Mouse (Mus musculus) liver, adult 2 months (tissue): ENCODE measurements around the gene Cttnbp2nl. TPM values are rescaled to one million over a fixed set of nuclear protein-coding genes. Genes with fewer than 3 reads are reported as not detected.

Experiments used
- DNase-seq: peaks from one replicate; pipeline ENCODE4 v3.0.0-alpha.2; 2011; ENCODE audit warnings: low read depth, low spot score; ENCODE audit errors: extremely low read depth
- H3K27ac ChIP-seq: fragments of 200-500 bp; replicated peaks from 2 replicates; pipeline ENCODE4 v1.5.1; 2012; ENCODE audit warnings: low read depth, mild to moderate bottlenecking, control low read depth, inconsistent platforms, low read length; ENCODE audit not compliant: insufficient read depth
- H3K27me3 ChIP-seq: fragments of 200-500 bp; 2 replicates; pipeline ENCODE4 v1.6.1; 2012; ENCODE audit warnings: mild to moderate bottlenecking, moderate library complexity, low read length, inconsistent platforms; ENCODE audit not compliant: control insufficient read depth, insufficient read depth
- H3K36me3 ChIP-seq: fragments of 200-500 bp; 2 replicates; pipeline ENCODE4 v1.6.1; 2012; ENCODE audit warnings: low read length, inconsistent platforms; ENCODE audit not compliant: control insufficient read depth, insufficient read depth
- H3K4me1 ChIP-seq: fragments of 200-500 bp; 2 replicates; pipeline ENCODE4 v1.6.1; 2011; ENCODE audit warnings: low read length; ENCODE audit not compliant: control insufficient read depth, insufficient read depth
- H3K4me3 ChIP-seq: fragments of 200-500 bp; 2 replicates; pipeline ENCODE4 v1.5.1; 2011; ENCODE audit warnings: low read depth, mild to moderate bottlenecking, control low read depth, low read length, moderate library complexity; ENCODE audit not compliant: insufficient read depth
- H3K79me2 ChIP-seq: fragments of 200-500 bp; 2 replicates; pipeline ENCODE4 v1.6.1; 2012; ENCODE audit warnings: inconsistent platforms, mild to moderate bottlenecking, low read length, moderate library complexity; ENCODE audit not compliant: control insufficient read depth, insufficient read depth
- H3K9ac ChIP-seq: fragments of 200-500 bp; 2 replicates; pipeline ENCODE4 v1.6.1; 2012; ENCODE audit warnings: low read depth, mild to moderate bottlenecking, control low read depth, inconsistent platforms, low read length
- CTCF ChIP-seq: fragments of 200-500 bp; IDR thresholded peaks from 2 replicates; pipeline ENCODE4 v1.5.1; 2011; ENCODE audit warnings: low read depth, low read length, control low read depth
- POLR2A ChIP-seq: fragments of 200-500 bp; IDR thresholded peaks from 2 replicates; pipeline ENCODE4 v1.6.1; 2011; ENCODE audit warnings: low read length, control low read depth; ENCODE audit not compliant: insufficient read depth; ENCODE audit errors: extremely low read depth
- WGBS: fragments of 180-500 bp; shearing (Covaris S2); methylation state at CpG from one replicate; pipeline ENCODE4 v1.1.7; 2018; 5-methylcytosine and 5-hydroxymethylcytosine counted together
- polyA plus RNA-seq: library from polyadenylated mRNA; depleted of rRNA; stranded (reverse); fragments of >200 nt; gene quantifications from 2 replicates; pipeline ENCODE4 v1.2.3, GENCODE M21; 2012; rRNA removed
- total RNA-seq: library from RNA; depleted of rRNA; stranded (reverse); fragments of >200 nt; gene quantifications from 2 replicates; pipeline ENCODE4 v1.2.3, GENCODE M21; 2014; rRNA removed

Cttnbp2nl gene
- total and polyA plus RNA-seq, 2 experiments = 0.54 to 1.8 TPM

GRCm38 (mm10) chr3:104960026-104961000 is 92.6 kb downstream of the Cttnbp2nl start:
- Histone ChIP-seq H3K27ac (no peak overlapping the region), H3K4me3 (no peak overlapping the region), H3K79me2 (no peaks in the 10 kb centered on the region), H3K4me1 (peaks cover 2% of the 10 kb centered on the region; the same call in 1 of the 2 replicates), H3K27me3 (peaks cover 16% of the 10 kb centered on the region), H3K36me3 (no peaks in the 10 kb centered on the region), H3K9ac (no peak overlapping the region)
- TF ChIP-seq CTCF (no peak), POLR2A (no peak)
- no peak for DNase-seq
- 21% methylated on average over 19 of the region's 19 CpGs for WGBS

- no peak for DNase-seq
- WGBS = 84% methylated on average over 6 of the region's 6 CpGs
- no peak overlapping the region for H3K27ac ChIP-seq
- H3K4me3 ChIP-seq = no peak overlapping the region
- H3K4me1 ChIP-seq = peaks cover under 1% of the 10 kb centered on the region; the same call in 1 of the 2 replicates
- no peak for TF ChIP-seq CTCF
- no peak for TF ChIP-seq POLR2A
- H3K36me3 ChIP-seq = peaks cover 3% of the 10 kb centered on the region
- peaks cover 1% of the 10 kb centered on the region for H3K27me3 ChIP-seq
- H3K9ac ChIP-seq = no peak overlapping the region
- H3K79me2 ChIP-seq = no peaks in the 10 kb centered on the region
Measured at GRCm38 (mm10) chr3:104956131-104956581, 96.8 kb downstream of the Cttnbp2nl start.

GRCm38 (mm10) chr3:104954551-104954950 is 98.4 kb downstream of the Cttnbp2nl start:
- H3K79me2 ChIP-seq = no peaks in the 10 kb centered on the region
- no peaks in the 10 kb centered on the region for H3K4me1 ChIP-seq
- TF ChIP-seq CTCF = no peak
- TF ChIP-seq POLR2A = no peak
- H3K36me3 ChIP-seq = peaks cover 3% of the 10 kb centered on the region
- H3K27me3 ChIP-seq = no peaks in the 10 kb centered on the region
- no peak overlapping the region for H3K9ac ChIP-seq
- no peak overlapping the region for H3K4me3 ChIP-seq
- no peak for DNase-seq
- H3K27ac ChIP-seq = no peak overlapping the region
- 96% methylated on average over 15 of the region's 15 CpGs for WGBS

- no peaks in the 10 kb centered on the region for H3K79me2 ChIP-seq
- 94% methylated on average over 3 of the region's 3 CpGs for WGBS
- no peak for DNase-seq
- no peaks in the 10 kb centered on the region for H3K4me1 ChIP-seq
- H3K27ac ChIP-seq = no peak overlapping the region
- H3K36me3 ChIP-seq = peaks cover 3% of the 10 kb centered on the region
- no peak for TF ChIP-seq POLR2A
- TF ChIP-seq CTCF = no peak
- no peak overlapping the region for H3K9ac ChIP-seq
- no peaks in the 10 kb centered on the region for H3K27me3 ChIP-seq
- no peak overlapping the region for H3K4me3 ChIP-seq
Measured at GRCm38 (mm10) chr3:104954137-104954536, 98.8 kb downstream of the Cttnbp2nl start.

GRCm38 (mm10) chr3:104952891-104953670 is 99.9 kb downstream of the Cttnbp2nl start:
- Histone ChIP-seq H3K9ac (no peak overlapping the region), H3K27me3 (no peaks in the 10 kb centered on the region), H3K79me2 (no peaks in the 10 kb centered on the region), H3K4me1 (no peaks in the 10 kb centered on the region), H3K4me3 (no peak overlapping the region), H3K36me3 (peaks cover 3% of the 10 kb centered on the region), H3K27ac (no peak overlapping the region)
- TF ChIP-seq CTCF (no peak), POLR2A (no peak)
- no peak for DNase-seq
- 90% methylated on average over 23 of the region's 23 CpGs for WGBS

Other genes with a start within 250 kb of the Cttnbp2nl start
- 9.3 and 12.4 TPM in 2 replicates for gene Mov10, start 234.6 kb downstream of the Cttnbp2nl start, total RNA-seq
- gene Mov10, start 234.6 kb downstream of the Cttnbp2nl start, polyA plus RNA-seq = 11.6 and 15.9 TPM in 2 replicates
- gene St7l, start 189.1 kb downstream of the Cttnbp2nl start, total RNA-seq = 30.5 and 39.8 TPM in 2 replicates
- 5.4 and 7.5 TPM in 2 replicates for gene St7l, start 189.1 kb downstream of the Cttnbp2nl start, polyA plus RNA-seq
- gene Capza1, start 188.6 kb downstream of the Cttnbp2nl start, total RNA-seq = 29.1 and 30.1 TPM in 2 replicates
- 8.1 and 8.4 TPM in 2 replicates for gene Capza1, start 188.6 kb downstream of the Cttnbp2nl start, polyA plus RNA-seq
- 0.09 and 0.20 TPM in 2 replicates for gene Wnt2b, start 91.2 kb downstream of the Cttnbp2nl start, total RNA-seq
- 0.11 and 0.25 TPM in 2 replicates for gene Wnt2b, start 91.2 kb downstream of the Cttnbp2nl start, polyA plus RNA-seq
- gene 4930564D02Rik, start 13.7 kb upstream of the Cttnbp2nl start, total RNA-seq = not detected in 2 replicates
- not detected in 2 replicates for gene 4930564D02Rik, start 13.7 kb upstream of the Cttnbp2nl start, polyA plus RNA-seq